Mouse (Mus musculus) liver, embryonic 14.5 days (tissue): ENCODE measurements around the gene Galnt10.

Experiments used
- CTCF ChIP-seq: IDR thresholded peaks from 2 replicates; pipeline ENCODE4 v1.5.1; 2016; ENCODE audit warnings: antibody characterized with exemption, low read depth, control low read depth
- EP300 ChIP-seq: IDR thresholded peaks from 2 replicates; pipeline ENCODE4 v1.6.1; 2016; ENCODE audit warnings: antibody characterized with exemption, low read depth

GRCm38 (mm10) chr11:57761347-57761746, 116.1 kb downstream of the Galnt10 start:
- TF ChIP-seq CTCF (no peak), EP300 (no peak)
